Mouse (Mus musculus) liver, postnatal 0 days (tissue): ENCODE results near the gene Hist2h3b.

ENCODE experiments used
- CTCF ChIP-seq: sonication (generic); IDR thresholded peaks from 2 replicates; pipeline ENCODE4 v1.5.1; 2016; ENCODE audit warnings: antibody characterized with exemption, low read depth
- EP300 ChIP-seq: IDR thresholded peaks from 2 replicates; pipeline ENCODE4 v1.6.1; 2016; ENCODE audit warnings: antibody characterized with exemption, low read depth, mild to moderate bottlenecking

GRCm38 (mm10) chr3:96267541-96267940 is 913 bp upstream of the Hist2h3b start:
- TF ChIP-seq CTCF (no peak), EP300 (no peak)
